Mouse (Mus musculus): ENCODE results near the gene Scn7a. TPM values are rescaled to one million over a fixed set of nuclear protein-coding genes. Genes with fewer than 3 reads are reported as not detected.

Gene Scn7a
- polyA plus RNA-seq, 1 experiment from 2014 or later, result 1.2 TPM

GRCm38 (mm10) chr2:66726878-66727584, 57.7 kb downstream of the Scn7a start:
- Histone ChIP-seq H3K4me2 (no peak overlapping the region), H3K9me3 (no peaks in the 10 kb centered on the region), H3K27ac (no peak overlapping the region), H3K36me3 (no peaks in the 10 kb centered on the region), H3K9ac (no peak overlapping the region), H3K4me1 (replicated peaks) (no peaks in the 10 kb centered on the region), H3K4me3 (no peak overlapping the region), H3K27me3 (no peaks in the 10 kb centered on the region)
- WGBS, result 68% methylated on average over 2 of the region's 2 CpGs
- ATAC-seq (ENCODE audit: low FRiP score), result no peak

DNA sequence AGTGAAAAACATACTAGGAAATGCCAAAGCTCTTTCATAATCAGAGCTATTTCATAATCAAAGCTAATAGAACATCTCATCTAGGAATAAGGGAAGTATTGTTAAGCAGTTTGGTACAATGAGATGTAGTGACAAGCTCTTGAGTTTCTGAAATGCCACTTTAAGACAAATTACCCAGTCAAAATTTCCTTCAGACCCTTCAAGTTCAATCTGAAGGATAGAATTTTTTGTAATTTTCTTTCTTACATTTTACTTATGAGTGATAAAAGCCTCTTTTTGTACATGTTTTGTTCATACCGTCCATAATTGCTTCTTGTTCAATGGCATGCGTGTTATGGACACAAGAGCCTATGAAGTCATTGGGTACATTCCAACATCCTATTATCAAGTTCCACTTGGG, 72.6 kb downstream of the Scn7a start:
- no peak overlapping the region for H3K9ac ChIP-seq
- no peak for ATAC-seq (ENCODE audit: low FRiP score)
- H3K27ac ChIP-seq, result no peak overlapping the region
- H3K36me3 ChIP-seq, result no peaks in the 10 kb centered on the region
- no peak overlapping the region for H3K4me3 ChIP-seq
- WGBS, result 95% methylated on average over 2 of the region's 2 CpGs
- H3K27me3 ChIP-seq, result no peaks in the 10 kb centered on the region
- H3K9me3 ChIP-seq, result no peaks in the 10 kb centered on the region
- no peaks in the 10 kb centered on the region for H3K4me1 ChIP-seq (replicated peaks)
- H3K4me2 ChIP-seq, result no peak overlapping the region

GRCm38 (mm10) chr2:66692300-66692699, 92.4 kb downstream of the Scn7a start:
- Histone ChIP-seq H3K27me3 (no peaks in the 10 kb centered on the region), H3K36me3 (no peaks in the 10 kb centered on the region), H3K9ac (no peak overlapping the region), H3K4me3 (no peak overlapping the region), H3K4me1 (replicated peaks) (no peaks in the 10 kb centered on the region), H3K4me2 (no peak overlapping the region), H3K27ac (no peak overlapping the region), H3K9me3 (no peaks in the 10 kb centered on the region)
- no peak for ATAC-seq (ENCODE audit: low FRiP score)
- 90% methylated on average over 2 of the region's 2 CpGs for WGBS

- no peak overlapping the region for H3K4me3 ChIP-seq
- H3K27me3 ChIP-seq, result no peaks in the 10 kb centered on the region
- no peaks in the 10 kb centered on the region for H3K4me1 ChIP-seq (replicated peaks)
- 67% methylated on average over 1 of the region's 1 CpGs for WGBS
- H3K4me2 ChIP-seq, result no peak overlapping the region
- H3K27ac ChIP-seq, result no peak overlapping the region
- no peaks in the 10 kb centered on the region for H3K9me3 ChIP-seq
- no peaks in the 10 kb centered on the region for H3K36me3 ChIP-seq
- ATAC-seq (ENCODE audit: low FRiP score), result no peak
- H3K9ac ChIP-seq, result no peak overlapping the region
These were observed 122.7 kb downstream of the Scn7a start for GRCm38 (mm10) chr2:66661988-66662387.

DNA sequence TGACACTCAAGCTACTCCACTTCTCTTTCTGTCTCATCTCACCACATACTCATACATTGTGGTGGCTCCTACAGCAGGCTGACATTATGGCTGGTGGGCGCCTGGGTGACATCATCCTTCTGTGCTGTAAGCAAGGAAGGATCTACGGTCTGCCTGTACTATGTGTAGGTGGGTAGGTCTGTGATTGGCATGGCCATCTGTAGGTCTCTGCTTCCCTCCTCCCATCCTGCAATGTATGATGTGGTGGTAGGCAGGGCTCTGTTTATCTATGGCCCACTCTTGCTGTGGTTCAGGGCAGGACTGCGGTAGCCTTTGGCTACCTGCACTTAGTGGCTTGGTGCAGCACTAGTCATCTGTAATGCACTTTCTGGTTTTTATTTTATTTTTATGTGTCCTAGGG, 128.3 kb downstream of the Scn7a start:
- Histone ChIP-seq H3K36me3 (no peaks in the 10 kb centered on the region), H3K27me3 (no peaks in the 10 kb centered on the region), H3K9me3 (no peaks in the 10 kb centered on the region), H3K4me3 (no peak overlapping the region), H3K27ac (no peak overlapping the region), H3K4me2 (no peak overlapping the region), H3K9ac (no peak overlapping the region), H3K4me1 (replicated peaks) (no peaks in the 10 kb centered on the region)
- WGBS, result 94% methylated on average over 3 of the region's 3 CpGs
- no peak for ATAC-seq (ENCODE audit: low FRiP score)

DNA sequence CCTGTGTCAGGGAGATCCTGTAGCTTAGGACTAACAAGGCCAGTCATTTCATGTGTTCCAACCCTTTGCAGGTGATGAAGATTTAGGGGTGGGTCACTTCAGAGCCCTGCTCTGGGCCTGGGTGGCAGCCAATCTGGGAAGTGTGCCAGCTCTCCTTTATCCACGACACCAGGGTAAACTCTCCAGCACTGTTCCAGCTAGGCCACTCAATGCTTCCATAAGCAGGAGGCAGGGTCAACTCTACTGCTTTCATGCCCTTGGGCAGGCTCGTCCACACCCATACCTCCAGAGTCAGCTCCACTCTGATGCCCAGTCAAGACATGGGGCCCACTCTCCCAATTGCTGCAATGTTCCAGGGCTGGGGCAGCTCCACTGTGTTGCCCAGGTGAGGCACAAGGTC, 129.3 kb downstream of the Scn7a start:
- H3K27me3 ChIP-seq, result no peaks in the 10 kb centered on the region
- 80% methylated on average over 2 of the region's 2 CpGs for WGBS
- ATAC-seq (ENCODE audit: low FRiP score), result no peak

GRCm38 (mm10) chr2:66644384-66644783, 140.3 kb downstream of the Scn7a start:
- H3K9me3 ChIP-seq, result no peaks in the 10 kb centered on the region
- H3K36me3 ChIP-seq, result no peaks in the 10 kb centered on the region
- no peak overlapping the region for H3K9ac ChIP-seq
- H3K4me2 ChIP-seq, result no peak overlapping the region
- H3K4me3 ChIP-seq, result no peak overlapping the region
- 28% methylated on average over 5 of the region's 5 CpGs for WGBS
- no peaks in the 10 kb centered on the region for H3K4me1 ChIP-seq (replicated peaks)
- no peak for ATAC-seq (ENCODE audit: low FRiP score)
- H3K27ac ChIP-seq, result no peak overlapping the region
- H3K27me3 ChIP-seq, result no peaks in the 10 kb centered on the region

More for the DNA sequence above, 129.3 kb downstream of the Scn7a start:
- Histone ChIP-seq H3K4me1 (replicated peaks) (no peaks in the 10 kb centered on the region), H3K27ac (no peak overlapping the region), H3K9ac (no peak overlapping the region), H3K36me3 (no peaks in the 10 kb centered on the region), H3K4me2 (no peak overlapping the region), H3K4me3 (no peak overlapping the region), H3K9me3 (no peaks in the 10 kb centered on the region)

DNA sequence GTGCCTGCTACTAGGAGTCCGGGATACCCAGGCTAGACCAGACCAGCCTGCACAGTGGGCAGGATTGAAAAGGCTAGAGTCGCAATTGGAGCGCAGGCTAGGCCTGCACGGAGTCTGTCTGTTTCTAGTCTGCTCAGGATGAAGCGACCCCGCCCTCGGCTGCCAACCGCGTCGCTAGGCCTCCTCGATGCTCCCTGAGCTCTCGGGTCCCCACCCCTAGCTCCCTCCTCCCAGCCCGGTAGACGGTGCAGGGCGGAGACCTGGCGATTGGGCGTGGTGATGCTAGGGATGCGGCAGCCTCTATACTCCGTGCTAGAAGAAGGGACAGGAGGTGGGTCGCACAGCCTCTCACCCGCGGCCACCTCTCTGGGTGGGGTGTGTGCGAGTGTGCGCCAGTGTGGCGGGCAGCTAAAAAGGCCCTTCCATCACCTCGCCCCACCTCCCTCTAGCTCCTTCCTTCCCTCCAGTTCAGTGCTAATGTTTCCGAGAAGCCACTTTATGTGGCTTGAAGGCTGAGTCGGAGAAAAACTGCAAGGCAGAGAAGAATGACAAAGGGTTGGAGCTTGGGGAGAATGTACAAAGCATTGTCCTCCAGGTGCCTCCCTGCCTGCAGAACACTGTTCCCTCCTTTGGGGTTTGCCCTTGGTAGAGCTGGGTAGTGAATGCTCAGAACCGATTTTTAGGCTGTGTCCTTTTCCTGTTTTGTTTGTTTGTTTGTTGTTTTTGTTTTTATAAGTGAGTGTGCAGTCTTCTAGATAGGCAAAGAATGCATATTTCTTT, 149.9 kb downstream of the Scn7a start, which contains the start of gene Scn9a:
Gene Scn9a (minus strand): TSS at position 383 of the 780 bp plus-strand sequence.
- WGBS, result 1% methylated on average over 29 of the region's 29 CpGs

GRCm38 (mm10) chr2:66632728-66633127, 152.0 kb downstream of the Scn7a start:
- no peak overlapping the region for H3K4me3 ChIP-seq
- ATAC-seq (ENCODE audit: low FRiP score), result no peak
- H3K36me3 ChIP-seq, result no peaks in the 10 kb centered on the region
- peak overlapping the region; percentile 2 for H3K4me2 ChIP-seq
- WGBS, result 29% methylated on average over 5 of the region's 5 CpGs
- no peak overlapping the region for H3K9ac ChIP-seq
- no peak overlapping the region for H3K27ac ChIP-seq
- no peaks in the 10 kb centered on the region for H3K27me3 ChIP-seq
- H3K9me3 ChIP-seq, result no peaks in the 10 kb centered on the region
- peaks cover 11% of the 10 kb centered on the region for H3K4me1 ChIP-seq (replicated peaks)

More for the DNA sequence above, 149.9 kb downstream of the Scn7a start, which contains the start of gene Scn9a:
- Histone ChIP-seq H3K4me2 (peak within 1 kb of the TSS; percentile 63), H3K4me1 (replicated peaks) (peaks cover 11% of the 10 kb centered on the region), H3K36me3 (no peaks in the 10 kb centered on the region), H3K9me3 (no peaks in the 10 kb centered on the region), H3K27ac (peak within 1 kb of the TSS; percentile 66), H3K9ac (peak within 1 kb of the TSS; percentile 78), H3K4me3 (peak within 1 kb of the TSS; percentile 49), H3K27me3 (no peaks in the 10 kb centered on the region)
- ATAC-seq (ENCODE audit: low FRiP score), result peak; percentile 95

Other genes starting within 250 kb of the Scn7a start
- 14.8 and 16.2 TPM in 2 replicates for gene Scn9a, start 150.0 kb downstream of the Scn7a start, polyA plus RNA-seq (2015; fragmentation: Nextera tagmentation; extraction: Ambion mirVana)

Data from hindbrain, embryonic 13.5 days (tissue).